Mouse (Mus musculus) ES-Bruce4 (cell line): ENCODE measurements around the gene Csnk1g2. TPM values are rescaled to one million over a fixed set of nuclear protein-coding genes. Genes with fewer than 3 reads are reported as not detected.
A peak's percentile ranks its signal among the peaks of the same experiment; 100 is the strongest.

Source experiments
- H3K27ac ChIP-seq: 2 replicates; pipeline ENCODE4 v1.5.1; 2012; ENCODE audit warnings: low read length, inconsistent platforms; ENCODE audit not compliant: insufficient read depth
- H3K27me3 ChIP-seq: 2 replicates; pipeline ENCODE4 v1.6.1; 2012; ENCODE audit warnings: mild to moderate bottlenecking, low read length, inconsistent platforms; ENCODE audit not compliant: control insufficient read depth, poor library complexity, insufficient read depth, severe bottlenecking
- H3K36me3 ChIP-seq: 2 replicates; pipeline ENCODE4 v1.6.1; 2012; ENCODE audit warnings: inconsistent platforms, mild to moderate bottlenecking, low read length, moderate library complexity; ENCODE audit not compliant: control insufficient read depth, poor library complexity, insufficient read depth, severe bottlenecking
- H3K4me1 ChIP-seq: one replicate; pipeline ENCODE4 v1.8.1; 2011; ENCODE audit warnings: low read length; ENCODE audit not compliant: control insufficient read depth, insufficient read depth
- H3K4me3 ChIP-seq: 2 replicates; pipeline ENCODE4 v1.5.1; 2011; ENCODE audit warnings: low read depth, mild to moderate bottlenecking, low read length
- H3K9ac ChIP-seq: 2 replicates; pipeline ENCODE4 v1.6.1; 2012; ENCODE audit warnings: low read depth, mild to moderate bottlenecking, inconsistent platforms; ENCODE audit not compliant: poor library complexity, severe bottlenecking
- H3K9me3 ChIP-seq: replicated peaks from 2 replicates; pipeline ENCODE4 v1.6.1; 2012; ENCODE audit warnings: mild to moderate bottlenecking, low read length, inconsistent platforms; ENCODE audit not compliant: control insufficient read depth, poor library complexity, insufficient read depth, severe bottlenecking
- CTCF ChIP-seq: IDR thresholded peaks from one replicate; pipeline ENCODE4 v1.8.1; 2011; ENCODE audit warnings: low read depth, low read length
- EP300 ChIP-seq: IDR thresholded peaks from 2 replicates; pipeline ENCODE4 v1.6.1; 2011; ENCODE audit warnings: low read depth, low read length; ENCODE audit not compliant: insufficient read depth
- POLR2A ChIP-seq: IDR thresholded peaks from one replicate; pipeline ENCODE4 v1.8.1; 2011; ENCODE audit warnings: low read length; ENCODE audit not compliant: insufficient read depth
- polyA plus RNA-seq: library from polyadenylated mRNA; stranded (reverse); fragments of >200 nt; gene quantifications from 2 replicates; pipeline ENCODE4 v1.2.4, GENCODE M21; 2011; ENCODE audit warnings: low read depth; ENCODE audit not compliant: missing spikeins, insufficient read depth, insufficient read length

Gene Csnk1g2
- polyA plus RNA-seq, 1 experiment, result 82.7 TPM

- Histone ChIP-seq H3K4me1 (peaks cover 6% of the 10 kb centered on the region), H3K36me3 (peaks cover 17% of the 10 kb centered on the region), H3K27me3 (no peaks in the 10 kb centered on the region), H3K4me3 (peak overlapping the region; percentile 41), H3K9me3 (no peaks in the 10 kb centered on the region), H3K9ac (peak overlapping the region; percentile 35), H3K27ac (peak overlapping the region; percentile 85)
- TF ChIP-seq CTCF (no peak), EP300 (no peak), POLR2A (no peak)
Measured at GRCm38 (mm10) chr10:80664197-80665015, 41.8 kb downstream of the Csnk1g2 start.

- Histone ChIP-seq H3K36me3 (peaks cover 17% of the 10 kb centered on the region), H3K9ac (peak overlapping the region; percentile 35), H3K9me3 (no peaks in the 10 kb centered on the region), H3K27ac (peak overlapping the region; percentile 85), H3K4me1 (peaks cover 6% of the 10 kb centered on the region), H3K4me3 (peak overlapping the region; percentile 41), H3K27me3 (no peaks in the 10 kb centered on the region)
- TF ChIP-seq EP300 (no peak), CTCF (no peak), POLR2A (no peak)
Measured at GRCm38 (mm10) chr10:80665016-80665380, 42.4 kb downstream of the Csnk1g2 start.

- Histone ChIP-seq H3K9ac (no peak overlapping the region), H3K27me3 (no peaks in the 10 kb centered on the region), H3K4me3 (no peak overlapping the region), H3K36me3 (peaks cover 17% of the 10 kb centered on the region), H3K27ac (peak overlapping the region; percentile 39), H3K4me1 (peaks cover 6% of the 10 kb centered on the region), H3K9me3 (no peaks in the 10 kb centered on the region)
- TF ChIP-seq CTCF, result no peak
Measured at GRCm38 (mm10) chr10:80665459-80665858, 42.8 kb downstream of the Csnk1g2 start.

GRCm38 (mm10) chr10:80665981-80666733 lies 43.5 kb downstream of the Csnk1g2 start:
- no peaks in the 10 kb centered on the region for H3K27me3 ChIP-seq
- H3K4me1 ChIP-seq, result peaks cover 6% of the 10 kb centered on the region
- no peak overlapping the region for H3K4me3 ChIP-seq
- no peaks in the 10 kb centered on the region for H3K9me3 ChIP-seq
- no peak overlapping the region for H3K9ac ChIP-seq
- peaks cover 17% of the 10 kb centered on the region for H3K36me3 ChIP-seq
- 0 out of 2 replicates have a peak overlapping the region, but pooled peaks have one; percentile 5 for H3K27ac ChIP-seq
- TF ChIP-seq EP300 (no peak), POLR2A (no peak), CTCF (no peak)

DNA sequence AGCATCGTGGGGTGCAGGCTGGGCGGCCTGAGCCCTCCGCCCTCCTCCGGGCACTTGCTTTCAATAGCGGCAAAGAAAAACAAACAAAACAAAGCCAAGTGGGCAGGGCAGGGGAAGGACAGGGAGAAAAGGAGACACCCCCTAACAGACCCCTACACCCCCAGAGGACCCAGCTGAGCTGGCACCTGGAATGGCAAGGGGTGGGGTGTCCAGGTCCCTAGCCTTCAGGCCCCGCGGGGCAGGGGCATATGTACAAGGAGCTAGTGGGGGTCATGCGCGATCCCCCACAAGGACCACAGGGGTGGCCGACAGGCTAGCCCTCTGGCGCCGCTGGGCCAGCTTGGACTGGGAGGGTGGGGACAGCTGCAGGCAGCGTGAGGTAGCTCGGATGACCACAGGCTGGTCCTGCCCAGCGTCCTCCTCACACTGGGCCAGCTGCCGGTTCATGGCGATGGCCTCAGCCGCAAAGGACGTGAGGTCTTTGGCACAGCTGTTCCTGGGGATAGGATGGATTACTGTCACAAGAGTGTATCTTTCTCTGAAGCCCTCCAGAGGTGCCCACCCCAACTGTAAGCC lies 44.3 kb downstream of the Csnk1g2 start:
- TF ChIP-seq CTCF (no peak), POLR2A (no peak), EP300 (no peak)
- Histone ChIP-seq H3K36me3 (peaks cover 21% of the 10 kb centered on the region), H3K9me3 (no peaks in the 10 kb centered on the region), H3K9ac (no peak overlapping the region), H3K4me1 (peaks cover 6% of the 10 kb centered on the region), H3K27ac (no peak overlapping the region), H3K27me3 (no peaks in the 10 kb centered on the region), H3K4me3 (no peak overlapping the region)

DNA sequence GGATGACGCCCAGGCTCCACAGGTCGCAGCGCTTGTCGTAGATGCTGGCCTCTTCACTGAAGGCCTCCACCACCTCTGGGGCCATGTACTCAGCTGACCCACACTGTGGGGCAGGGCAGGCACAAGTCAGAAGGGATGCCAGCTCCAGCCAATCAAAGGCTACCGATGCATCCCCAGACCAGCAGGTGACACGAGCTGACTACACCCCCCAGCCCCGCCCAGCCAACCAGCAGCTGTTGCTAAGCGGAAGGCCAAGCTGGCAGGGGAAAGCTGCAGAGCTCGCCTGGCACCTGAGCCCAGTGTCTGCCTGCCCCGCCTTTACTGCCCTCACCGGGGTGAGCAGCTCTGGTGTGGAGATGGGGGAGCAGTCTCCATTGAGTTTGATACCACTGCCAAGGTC lies 46.0 kb downstream of the Csnk1g2 start:
- no peak overlapping the region for H3K4me3 ChIP-seq
- H3K9me3 ChIP-seq, result no peaks in the 10 kb centered on the region
- peaks cover 21% of the 10 kb centered on the region for H3K36me3 ChIP-seq
- no peak for TF ChIP-seq POLR2A
- no peak for TF ChIP-seq CTCF
- TF ChIP-seq EP300, result no peak
- no peaks in the 10 kb centered on the region for H3K27me3 ChIP-seq
- H3K9ac ChIP-seq, result no peak overlapping the region
- no peak overlapping the region for H3K27ac ChIP-seq
- H3K4me1 ChIP-seq, result peaks cover 3% of the 10 kb centered on the region
